Mouse (Mus musculus) testis, adult 2 months (tissue): ENCODE measurements at regions not wholly inside any gene's neighbourhood (a gene's known extent, or its start where the extent isn't known, plus 50 kb on each side); places are given as distances from the start of the nearest gene placed in this dataset.

Source experiments
- CTCF ChIP-seq: fragments of 200-500 bp; IDR thresholded peaks from 2 replicates; pipeline ENCODE4 v1.5.1; 2012; ENCODE audit warnings: low read depth, mild to moderate bottlenecking, inconsistent platforms, low read length, moderate library complexity; ENCODE audit not compliant: control insufficient read depth, insufficient read depth, insufficient replicate concordance
- POLR2A ChIP-seq: fragments of 200-500 bp; IDR thresholded peaks from 2 replicates; pipeline ENCODE4 v1.6.1; 2012; ENCODE audit warnings: low read depth, mild to moderate bottlenecking, inconsistent platforms, low read length, moderate library complexity; ENCODE audit not compliant: control insufficient read depth

DNA sequence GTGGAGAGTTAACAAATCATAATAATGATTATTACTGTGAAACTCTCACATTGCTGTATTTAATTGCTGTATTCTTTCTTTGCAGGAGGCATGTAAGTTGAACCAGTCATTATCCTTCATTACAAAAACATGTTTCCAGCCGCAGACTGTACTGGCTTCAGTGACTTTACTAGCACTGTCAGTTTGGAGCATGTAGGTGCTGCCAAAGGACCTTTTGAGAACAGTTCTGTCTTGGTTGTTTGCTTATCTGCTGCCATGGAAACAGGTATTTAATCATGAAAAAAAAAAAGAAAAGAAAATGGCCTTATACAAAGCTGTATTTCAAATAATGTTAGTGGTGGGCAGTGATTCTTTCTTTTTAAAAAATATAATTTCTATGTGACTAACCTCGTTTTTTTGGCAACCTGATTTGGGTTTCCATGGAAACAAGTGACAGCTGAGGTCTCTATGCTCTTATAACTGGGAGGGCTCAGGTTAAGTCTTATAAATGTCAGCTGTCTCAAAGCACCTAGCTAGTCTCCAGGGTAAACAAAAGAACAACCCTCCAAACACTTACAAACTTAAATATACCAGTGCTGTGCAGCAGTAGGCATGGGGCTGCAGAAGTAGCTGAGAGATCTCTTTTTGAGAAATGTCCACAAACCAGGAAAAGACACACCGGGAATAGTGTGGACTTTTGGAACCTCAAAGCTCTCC is 121.2 kb upstream of the D16Ertd472e start:
- TF ChIP-seq CTCF = no peak
- TF ChIP-seq POLR2A = no peak
